Mouse (Mus musculus) urinary bladder, postnatal 10 days (tissue): ENCODE data around the gene Cep97.

Experiments used
- DNase-seq: peaks from one replicate; pipeline ENCODE4 v3.0.0; 2022; ENCODE audit warnings: low spot score

Cep97 gene

GRCm38 (mm10) chr16:55947266-55947665 is 12.6 kb upstream of the Cep97 start:
- no peak for DNase-seq

DNA sequence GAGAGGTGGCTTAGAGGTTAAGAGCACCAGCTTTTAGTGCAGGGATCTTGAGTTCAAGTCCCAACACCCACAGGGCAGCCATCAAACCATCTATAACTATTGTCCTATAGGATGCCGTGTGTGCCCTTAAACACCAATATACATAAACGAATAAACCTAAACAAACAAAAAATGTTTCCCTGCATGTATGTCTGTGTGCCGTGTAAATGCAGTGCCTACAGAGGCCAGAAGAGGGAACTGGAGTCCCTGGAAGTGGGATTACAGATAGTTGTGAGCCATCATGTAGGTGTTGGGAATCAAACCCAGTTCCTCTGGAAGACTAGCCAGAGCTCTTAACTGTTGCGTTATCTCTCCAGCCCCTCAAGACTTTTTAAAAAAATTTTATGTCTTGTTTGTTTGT is 6.1 kb upstream of the Cep97 start:
- no peak for DNase-seq

DNA sequence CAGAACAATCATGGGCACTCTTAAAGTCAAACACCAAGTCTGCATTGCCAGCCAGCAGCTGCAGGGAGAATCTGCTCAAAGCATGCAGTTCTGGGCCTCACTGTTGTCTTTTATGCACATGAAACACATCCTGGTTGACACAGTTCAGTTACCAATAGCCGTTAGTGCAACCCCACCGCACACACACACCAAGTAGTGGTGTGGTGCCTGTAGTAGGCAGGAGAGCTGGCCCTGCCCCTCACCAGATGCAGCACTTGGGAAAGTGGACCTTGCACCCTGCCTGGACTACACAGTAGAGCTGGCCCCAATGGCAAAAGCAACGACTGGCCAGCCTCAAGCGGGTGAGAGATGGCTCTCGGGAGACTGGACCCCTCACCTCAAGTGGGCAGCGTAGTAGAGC is 5.0 kb upstream of the Cep97 start:
- DNase-seq: no peak

GRCm38 (mm10) chr16:55938761-55939160 is 4.1 kb upstream of the Cep97 start:
- DNase-seq: no peak

DNA sequence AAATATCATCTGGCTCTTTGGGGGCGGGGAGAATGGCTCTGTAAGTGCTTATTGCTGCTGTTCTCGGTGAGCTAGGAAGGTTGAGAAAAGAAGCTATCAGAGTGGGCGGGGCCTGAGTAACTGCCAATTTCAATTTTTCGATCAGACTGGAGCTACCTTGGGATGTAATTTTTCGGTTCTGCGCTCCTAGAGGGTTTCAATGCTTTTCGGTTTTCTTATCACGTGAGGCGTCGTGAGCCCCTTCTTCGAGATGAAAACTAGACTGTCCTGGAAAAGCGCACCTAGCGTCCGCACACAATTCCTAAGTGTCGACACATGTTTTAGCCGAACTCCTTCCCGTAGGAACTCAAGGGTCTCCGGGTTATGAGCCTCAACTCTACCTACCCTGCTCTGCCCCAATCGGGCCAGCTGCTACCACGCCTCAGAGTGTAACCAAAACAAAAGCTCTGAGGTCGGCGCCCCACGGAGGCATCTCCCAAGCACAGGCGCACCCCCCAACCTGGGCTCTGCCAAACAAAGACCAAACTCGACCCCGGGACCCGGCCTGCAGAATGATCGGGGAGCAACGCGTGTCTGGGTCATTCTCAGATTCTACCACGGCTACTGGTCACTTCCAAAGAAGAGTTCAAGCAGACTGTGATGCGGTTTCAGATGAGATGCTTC is 843 bp downstream of the Cep97 start:
- DNase-seq: no peak

DNA sequence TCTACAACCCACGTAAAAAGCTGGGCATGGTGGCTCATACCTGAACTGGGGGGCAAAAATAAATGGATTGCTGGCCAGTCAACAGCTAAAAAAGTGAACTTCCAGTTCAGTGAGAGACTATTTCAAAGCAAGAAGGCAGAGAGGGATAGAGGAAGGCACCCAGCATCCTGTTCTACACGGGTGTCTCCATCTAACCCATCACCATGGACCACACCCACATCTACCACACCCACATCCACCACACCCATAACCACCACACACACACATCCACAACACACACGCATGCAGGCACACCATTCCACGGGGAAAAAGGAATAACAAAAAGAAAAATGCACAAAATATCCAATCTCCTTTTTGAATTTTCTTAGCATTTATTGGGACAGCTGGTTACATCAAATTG is 10.6 kb downstream of the Cep97 start:
- no peak for DNase-seq

- no peak for DNase-seq
Observed at GRCm38 (mm10) chr16:55922079-55922478, 12.6 kb downstream of the Cep97 start.

GRCm38 (mm10) chr16:55914716-55915115 is 19.9 kb downstream of the Cep97 start:
- DNase-seq: no peak

GRCm38 (mm10) chr16:55910208-55910793 is 24.4 kb downstream of the Cep97 start:
- no peak for DNase-seq

GRCm38 (mm10) chr16:55906928-55907679 is 27.6 kb downstream of the Cep97 start:
- no peak for DNase-seq

DNA sequence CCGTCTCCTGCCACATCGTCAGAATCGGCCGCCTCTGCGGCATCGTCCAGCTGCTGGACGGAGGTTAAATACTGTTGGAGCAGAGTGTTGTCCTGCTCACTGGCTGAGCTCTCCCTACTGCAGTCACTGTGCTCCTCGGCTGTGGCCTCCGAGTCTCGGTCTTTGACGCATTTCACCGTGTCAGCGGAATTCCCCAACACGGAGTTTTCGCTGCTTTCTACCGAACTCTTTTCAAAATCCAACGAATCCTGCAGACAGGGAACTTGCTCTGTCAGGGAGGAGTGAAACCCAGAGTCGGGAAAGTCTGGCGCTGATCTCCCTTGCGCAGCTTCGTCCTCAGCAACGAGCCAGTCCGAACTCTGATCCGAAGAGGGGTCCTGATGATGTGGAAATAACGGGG is 29.3 kb downstream of the Cep97 start:
- DNase-seq: no peak

DNA sequence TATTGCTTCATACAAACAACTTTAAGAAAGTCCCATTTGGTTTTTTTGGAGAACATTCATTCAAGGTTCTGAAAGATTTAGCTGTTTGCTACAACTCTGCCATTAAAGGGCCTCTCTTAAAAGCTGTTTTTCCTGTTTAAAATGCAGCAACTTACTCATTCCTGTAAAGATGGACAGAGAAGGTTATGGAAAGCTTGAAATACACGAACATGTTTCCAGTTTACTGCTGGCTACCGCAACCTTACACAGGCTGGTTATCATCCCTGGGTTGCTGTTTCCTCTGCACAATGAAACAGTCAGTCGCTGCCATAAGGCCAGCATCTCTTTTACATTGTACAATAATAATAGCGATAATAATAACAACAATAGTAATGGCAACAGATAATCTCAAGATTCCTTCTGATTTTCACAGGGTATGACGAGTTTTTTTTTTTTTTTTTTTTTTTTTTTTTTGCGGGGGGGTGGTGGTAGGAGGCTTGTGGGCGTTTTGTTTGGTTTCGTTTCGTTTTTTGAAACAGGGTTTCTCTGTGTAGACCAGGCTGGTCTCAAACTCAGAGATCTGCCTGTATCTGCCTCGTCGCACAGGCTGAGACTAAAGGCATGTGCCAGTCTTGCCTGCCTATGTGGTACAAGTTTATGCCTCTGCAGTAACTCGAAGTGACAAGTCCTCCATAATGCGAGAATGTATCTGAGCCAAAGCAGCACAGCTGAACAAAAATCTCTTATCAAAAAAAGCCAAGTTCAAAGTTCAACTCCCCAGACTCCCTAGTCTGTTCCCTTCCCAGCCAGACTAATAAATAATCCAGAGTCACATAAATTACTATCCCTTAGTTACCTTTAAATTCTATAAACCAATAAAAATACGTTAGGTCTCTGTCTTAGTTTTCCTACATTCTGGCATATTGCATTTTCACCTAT is 32.6 kb downstream of the Cep97 start:
- no peak for DNase-seq

- no peak for DNase-seq
Observed at GRCm38 (mm10) chr16:55898385-55899002, 36.2 kb downstream of the Cep97 start.

DNA sequence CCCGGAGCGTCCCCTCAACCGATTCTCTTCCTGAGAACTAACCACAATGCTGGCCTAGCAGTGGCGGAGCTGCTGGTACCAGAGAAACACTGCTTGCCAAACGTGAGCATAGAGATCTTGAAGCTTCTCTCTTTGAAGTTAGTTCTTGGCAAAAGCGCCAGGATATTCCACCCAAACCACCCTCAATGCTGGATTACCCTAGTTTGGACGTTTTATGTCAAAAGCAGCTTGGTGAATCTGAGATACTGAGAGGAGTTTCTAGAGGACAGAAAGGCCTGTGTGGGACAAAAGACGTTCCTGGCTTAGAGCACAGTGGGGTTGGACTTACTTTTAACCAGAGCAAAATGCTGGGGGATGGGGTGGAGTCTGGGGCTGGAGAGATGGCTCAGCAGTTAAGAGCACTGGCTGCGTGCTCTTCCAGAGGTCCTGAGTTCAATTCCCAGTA is 39.0 kb downstream of the Cep97 start:
- no peak for DNase-seq

DNA sequence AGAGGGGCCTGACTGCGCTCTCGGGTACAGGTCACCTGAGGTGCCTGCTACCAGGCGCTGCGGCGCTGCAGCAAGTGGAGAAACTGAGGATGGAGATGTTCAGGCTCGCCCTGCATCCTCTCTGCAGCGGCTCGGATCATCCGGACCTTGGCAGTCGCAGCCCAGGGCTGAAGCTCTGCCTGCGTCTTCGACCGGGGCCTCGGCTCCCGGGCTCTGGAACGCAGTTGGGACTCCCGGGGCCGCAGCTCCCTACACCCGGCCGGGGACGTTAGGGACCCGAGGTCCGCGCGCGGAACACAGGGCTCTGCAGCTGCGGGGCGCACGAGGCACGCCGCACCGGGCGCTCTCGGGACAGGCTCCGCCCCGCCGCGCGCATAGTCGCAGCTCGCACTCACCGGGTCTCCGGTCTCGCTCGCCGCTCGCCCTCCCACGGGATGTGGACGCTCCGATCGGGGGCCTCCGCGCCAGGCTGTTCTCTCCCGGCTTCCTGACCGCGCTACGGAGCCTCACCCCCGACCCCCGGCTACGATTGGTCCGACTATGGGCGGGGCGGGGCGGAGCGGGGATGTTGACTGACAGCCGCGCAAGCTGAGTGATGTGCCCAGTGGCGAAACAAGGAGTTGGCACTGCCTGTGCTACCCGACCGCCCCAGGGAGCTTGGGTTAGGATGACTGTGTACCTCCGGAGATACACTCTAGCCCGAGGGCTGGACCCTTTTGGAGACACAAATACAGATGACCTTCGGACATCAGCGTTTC is 39.6 kb downstream of the Cep97 start, which contains the start of gene Nxpe3:
Gene Nxpe3 (minus strand): TSS at position 393 of the 758 bp plus-strand sequence.
- no peak for DNase-seq

- no peak for DNase-seq
Observed at GRCm38 (mm10) chr16:55894536-55894892, 40.1 kb downstream of the Cep97 start.

- DNase-seq: no peak
Observed at GRCm38 (mm10) chr16:55893410-55894107, 41.1 kb downstream of the Cep97 start.

GRCm38 (mm10) chr16:55892484-55892883 is 42.2 kb downstream of the Cep97 start:
- DNase-seq: no peak

DNA sequence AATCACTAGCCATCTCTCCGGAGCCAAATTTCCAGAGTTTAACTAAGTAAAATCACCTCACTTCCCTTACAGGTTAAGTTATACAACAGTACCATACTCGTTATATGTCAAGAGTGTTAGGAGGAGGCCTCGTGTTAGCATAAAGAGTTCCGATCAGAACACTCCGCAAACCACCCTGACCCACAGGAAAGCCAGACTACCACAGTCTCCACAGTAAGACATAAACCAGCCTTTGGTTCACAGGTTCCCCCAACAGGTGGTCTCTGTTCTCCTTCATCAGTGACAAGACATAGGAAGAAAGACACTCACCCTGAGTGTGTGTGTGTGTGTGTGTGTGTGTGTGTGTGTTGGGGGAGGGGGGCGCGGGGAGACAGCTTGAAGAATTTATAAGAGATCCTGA is 43.3 kb downstream of the Cep97 start:
- no peak for DNase-seq

- DNase-seq: no peak
Observed at GRCm38 (mm10) chr16:55890346-55891136, 44.1 kb downstream of the Cep97 start.
